11 mouse cellular contexts compared by ENCODE assay signal in the genomic region with DNA sequence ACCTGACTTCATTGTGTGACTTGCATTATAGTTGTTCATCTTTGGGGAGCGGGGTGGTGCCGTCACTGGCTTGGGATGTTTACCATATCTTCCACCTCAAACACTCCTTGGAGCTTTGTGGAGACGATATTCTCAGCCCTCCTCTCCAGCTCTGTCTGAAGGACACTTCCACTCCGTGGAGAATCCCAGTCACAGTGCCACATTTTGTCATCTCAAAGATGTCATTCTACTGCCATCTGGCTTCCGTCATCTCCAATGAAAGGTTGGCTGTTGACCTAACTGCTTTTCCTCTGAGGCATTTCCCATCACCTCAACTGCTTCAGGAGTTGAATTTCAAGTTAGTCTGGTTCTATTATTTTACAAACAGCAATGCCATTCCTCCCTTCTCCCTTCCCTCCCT.
DNase-seq lines count a peak whose midpoint lies in the region; ATAC-seq lines count a peak whose summit lies in the region.
"Had no signal": no experiment of that assay in that cellular context is flagged by ENCODE, and none has a peak within 500 bp of the region (broad histone marks: within the 10 kb centered on the region; RNA-seq: fewer than 3 reads in every experiment).

No protein-coding gene starts in this region.

- no peak for ATAC-seq in midbrain, embryonic 14.5 days (ENCODE audit: low FRiP score, low TSS enrichment)

- no peaks in the 10 kb centered on the region for H3K9me3 ChIP-seq in midbrain, embryonic 14.5 days (ENCODE audit: control insufficient read depth, low read length)
- H3K9me3 ChIP-seq: limb, embryonic 15.5 days; midbrain, embryonic 12.5 days had no signal

- H3K27me3 ChIP-seq in midbrain, embryonic 14.5 days (ENCODE audit: control insufficient read depth, insufficient read depth, low read length), result no peaks in the 10 kb centered on the region
- H3K27me3 ChIP-seq: limb, embryonic 15.5 days; midbrain, embryonic 12.5 days had no signal

- peaks cover 12% of the 10 kb centered on the region; the same call in 1 of the 2 replicates for H3K4me1 ChIP-seq in midbrain, embryonic 14.5 days (ENCODE audit: control insufficient read depth, insufficient read depth, low read length)

- WGBS in midbrain, embryonic 14.5 days, result 40% methylated on average over 5 of the region's 5 CpGs

- no peaks in the 10 kb centered on the region for H3K36me3 ChIP-seq in midbrain, embryonic 14.5 days (ENCODE audit: control insufficient read depth, insufficient read depth, low read length)
- H3K36me3 ChIP-seq: limb, embryonic 15.5 days; midbrain, embryonic 12.5 days had no signal

- no peak overlapping the region for H3K4me2 ChIP-seq in midbrain, embryonic 14.5 days (ENCODE audit: low read length)
- H3K4me2 ChIP-seq: limb, embryonic 15.5 days; midbrain, embryonic 12.5 days had no signal

- H3K4me3 ChIP-seq in midbrain, embryonic 14.5 days (replicated peaks; ENCODE audit: low read depth, low read length), result no peak overlapping the region
- H3K4me3 ChIP-seq: limb, embryonic 15.5 days; midbrain, embryonic 12.5 days had no signal

- no peak overlapping the region for H3K27ac ChIP-seq in midbrain, embryonic 14.5 days (replicated peaks; ENCODE audit: low read depth, low read length)
- H3K27ac ChIP-seq: limb, embryonic 15.5 days; midbrain, embryonic 12.5 days had no signal

- H3K9ac ChIP-seq in midbrain, embryonic 14.5 days (replicated peaks; ENCODE audit: low read length), result no peak overlapping the region
- H3K9ac ChIP-seq: limb, embryonic 15.5 days; midbrain, embryonic 12.5 days had no signal

- DNase-seq in adrenal gland, adult 2 months, result peak; percentile 5
- no peak for DNase-seq in adrenal gland, adult 8-10 months
- peak; percentile 44 for DNase-seq in layer of hippocampus, adult 11-12 months (ENCODE audit: low spot score)
- DNase-seq in layer of hippocampus, postnatal 25 days (ENCODE audit: extremely low spot score in 1 of 2, low spot score in 1 of 2), result no peak
- DNase-seq in cerebellum, adult 9-11 months, result peak; percentile 69
- peak; percentile 84 for DNase-seq in midbrain, embryonic 14.5 days
- DNase-seq in thymus, adult 18-20 months, result no peak
- no peak for DNase-seq in ovary, adult 18-20 months (ENCODE audit: low spot score)
- DNase-seq: gastrocnemius, postnatal 10 days had no signal

Comparison
In these comparisons a context has a peak if more than half of its experiments do, and no peak if none do; other contexts are left out.
1. DNase-seq: peak in adrenal gland, adult 2 months (single experiment), layer of hippocampus, adult 11-12 months (single experiment), cerebellum, adult 9-11 months (single experiment) and midbrain, embryonic 14.5 days (single experiment); none in adrenal gland, adult 8-10 months (single experiment), layer of hippocampus, postnatal 25 days (0 of 2), thymus, adult 18-20 months (0 of 2) and ovary, adult 18-20 months (single experiment).